Mouse (Mus musculus): ENCODE data around the gene Klhl42.

Klhl42 gene

DNA sequence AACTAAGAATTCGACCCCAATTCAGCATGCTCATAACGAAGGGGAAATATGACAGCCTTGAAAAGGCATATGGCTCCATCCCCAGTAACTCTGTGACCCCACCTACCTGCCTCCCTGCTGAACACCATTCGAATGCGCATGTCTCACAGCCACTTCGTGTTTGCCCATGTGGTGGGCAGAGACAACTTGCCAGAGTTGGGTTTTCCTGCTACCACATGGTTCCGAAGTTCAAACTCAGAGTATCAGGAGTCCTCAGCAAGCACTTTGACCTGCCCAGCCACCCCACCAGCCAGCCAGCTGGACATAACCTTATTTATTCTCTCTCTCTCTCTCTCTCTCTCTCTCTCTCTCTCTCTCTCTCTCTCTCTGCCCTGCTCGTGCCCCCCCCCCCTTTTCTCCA, 3.4 kb upstream of the Klhl42 start:
- no peak for DNase-seq

- DNase-seq: no peak
Observed at GRCm38 (mm10) chr6:147088517-147088916, 2.7 kb upstream of the Klhl42 start.

- peak; percentile 66 to 67 for DNase-seq
Observed at GRCm38 (mm10) chr6:147090191-147090590, 988 bp upstream of the Klhl42 start.

- DNase-seq: peak; percentile 82 to 84
Observed at GRCm38 (mm10) chr6:147092136-147092535, 957 bp downstream of the Klhl42 start.

- DNase-seq: no peak
Observed at GRCm38 (mm10) chr6:147094771-147095170, 3.6 kb downstream of the Klhl42 start.

GRCm38 (mm10) chr6:147096109-147096508, 4.9 kb downstream of the Klhl42 start:
- DNase-seq: no peak

DNA sequence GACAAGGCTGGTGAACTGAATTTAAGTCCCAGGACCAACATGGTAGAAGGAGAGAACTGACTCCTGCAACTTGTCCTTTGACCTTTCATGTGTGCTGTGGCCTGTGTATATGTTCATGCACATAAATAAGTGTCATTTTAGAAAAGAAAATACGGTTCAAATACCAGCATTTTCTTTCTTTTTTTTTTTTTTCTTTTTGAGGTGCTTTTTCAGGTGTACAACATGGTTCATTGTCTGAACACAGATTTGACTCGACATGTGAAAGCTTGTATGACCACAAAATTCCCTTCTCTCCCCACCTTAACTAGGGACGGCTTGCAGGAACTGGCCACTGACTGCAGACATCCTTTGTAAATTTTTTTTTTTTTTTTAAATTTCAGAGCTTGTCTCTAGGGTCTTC, 5.8 kb downstream of the Klhl42 start:
- DNase-seq: no peak

GRCm38 (mm10) chr6:147097346-147097929, 6.3 kb downstream of the Klhl42 start:
- DNase-seq: no peak

- DNase-seq: no peak
Observed at GRCm38 (mm10) chr6:147099458-147100277, 8.5 kb downstream of the Klhl42 start.

DNA sequence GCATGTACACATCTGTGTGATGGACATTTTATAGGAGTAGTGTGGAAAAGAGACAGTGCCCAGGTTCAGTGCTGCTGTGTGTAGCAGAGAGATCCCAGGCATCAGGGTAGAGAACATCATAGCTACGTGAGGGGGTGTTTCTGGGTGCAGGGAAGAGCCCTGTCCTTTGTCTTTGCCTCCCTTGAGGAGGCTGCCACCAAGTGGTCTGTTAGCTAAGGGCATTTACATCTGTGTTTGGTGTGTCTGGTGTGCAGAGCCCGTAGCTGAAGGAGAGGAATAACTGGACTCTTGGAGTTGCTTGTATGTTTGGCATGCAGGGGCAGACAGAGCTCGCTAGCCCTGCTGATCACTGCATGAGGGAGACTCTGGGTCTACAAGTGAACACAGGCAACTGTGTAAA, 11.1 kb downstream of the Klhl42 start:
- no peak for DNase-seq

DNA sequence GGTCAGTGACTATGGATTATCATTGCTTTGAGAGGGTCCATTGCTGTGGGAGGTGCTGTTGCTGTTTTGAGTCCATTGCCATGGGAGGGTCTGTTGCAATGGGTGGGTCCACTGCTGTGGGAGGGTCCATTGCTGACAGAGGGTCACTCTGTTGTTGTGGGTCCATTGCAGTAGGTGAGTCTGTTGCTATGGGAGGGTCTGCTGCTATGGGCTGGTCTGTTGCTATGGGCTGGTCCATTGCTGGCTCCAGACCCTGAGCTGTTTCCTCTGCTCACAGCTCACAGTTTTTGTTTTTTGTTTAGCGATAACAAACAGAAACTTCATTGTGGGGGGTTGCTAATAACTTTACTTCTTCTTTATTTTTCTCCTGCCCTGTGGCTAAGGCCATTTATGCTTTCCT, 14.3 kb downstream of the Klhl42 start:
- DNase-seq: no peak

GRCm38 (mm10) chr6:147106716-147107115, 15.5 kb downstream of the Klhl42 start:
- DNase-seq: no peak

GRCm38 (mm10) chr6:147109283-147109682, 18.1 kb downstream of the Klhl42 start:
- DNase-seq: no peak

DNA sequence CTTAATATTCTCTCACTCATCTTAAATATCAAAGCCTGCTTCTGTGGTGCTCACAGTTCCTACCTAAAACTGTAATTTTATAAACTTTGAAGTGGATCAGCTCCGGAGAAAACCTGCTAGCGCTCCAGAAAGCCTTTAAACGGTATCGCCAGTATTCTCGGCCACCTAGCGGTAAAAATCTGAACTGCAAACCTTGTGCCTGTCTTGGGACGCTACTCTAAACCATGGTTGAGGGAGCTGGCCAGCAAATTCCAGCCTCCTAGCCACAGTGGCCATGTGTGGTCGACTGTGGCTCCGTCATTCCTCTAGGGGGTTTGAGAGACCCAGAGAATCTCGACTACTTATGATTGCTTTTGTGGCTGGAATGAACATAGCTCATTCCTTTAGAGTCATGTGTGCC, 25.4 kb downstream of the Klhl42 start:
- peak; percentile 92 to 95 for DNase-seq

- DNase-seq: no peak
Observed at GRCm38 (mm10) chr6:147117764-147118163, 26.6 kb downstream of the Klhl42 start.

DNA sequence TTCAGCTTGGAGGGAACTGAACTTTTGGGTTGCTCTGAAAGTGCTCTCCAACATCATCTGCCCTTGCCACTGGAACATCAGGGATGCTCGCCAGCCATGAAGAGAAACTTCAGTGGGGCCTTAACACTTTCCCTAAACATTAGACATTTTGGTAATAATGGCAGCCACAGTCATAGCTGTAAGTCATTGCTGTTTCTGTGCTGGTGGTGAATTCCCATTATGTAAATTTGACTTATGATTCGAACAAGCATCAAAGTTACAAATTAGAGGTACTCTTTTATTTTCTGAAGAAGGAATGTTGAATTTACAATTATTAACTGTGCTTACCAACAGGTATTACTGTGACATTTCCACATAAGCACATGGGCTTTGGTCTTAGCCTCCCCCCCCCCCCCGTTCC, 27.0 kb downstream of the Klhl42 start:
- no peak for DNase-seq

- DNase-seq: no peak
Observed at GRCm38 (mm10) chr6:147121320-147121719, 30.1 kb downstream of the Klhl42 start.

DNA sequence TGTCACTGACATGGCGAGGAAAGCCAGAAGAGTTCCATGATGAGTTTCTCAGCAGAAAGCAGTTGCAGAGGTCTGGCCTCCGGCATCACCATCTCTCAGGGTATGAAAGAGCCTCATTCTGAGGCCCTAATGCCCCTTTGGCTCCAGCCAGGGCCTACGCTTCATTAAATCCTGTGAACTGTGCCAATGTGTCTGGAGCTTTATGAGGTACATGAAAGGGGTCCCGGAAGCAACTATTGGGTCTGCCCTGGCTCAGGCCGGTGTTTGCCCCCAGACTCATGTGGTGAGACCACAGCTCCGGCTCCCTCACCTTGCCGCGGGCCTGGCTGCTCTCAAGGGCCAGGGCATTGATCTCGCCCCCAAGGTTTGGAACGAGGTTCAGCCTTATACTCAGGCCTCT, 36.1 kb downstream of the Klhl42 start:
- DNase-seq: no peak

DNA sequence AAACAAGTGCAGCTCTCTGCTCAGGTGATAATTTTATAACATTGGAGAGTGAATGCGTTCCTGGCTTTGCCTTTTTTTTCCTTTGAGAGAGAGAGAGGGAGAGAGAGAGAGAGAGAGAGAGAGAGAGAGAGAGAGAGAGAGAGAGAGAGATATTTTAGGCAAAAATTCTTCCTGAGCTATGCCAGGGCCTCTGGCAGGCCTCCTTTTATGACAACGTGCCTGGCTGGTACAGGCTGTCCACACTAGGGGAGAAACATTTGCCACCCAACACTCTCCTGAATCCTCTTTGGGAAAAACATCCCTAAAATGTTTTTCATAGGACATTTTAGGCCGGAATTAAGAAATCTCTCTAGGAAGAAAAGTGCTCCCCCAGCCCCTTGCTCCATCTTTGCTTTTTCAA, 47.1 kb downstream of the Klhl42 start:
- no peak for DNase-seq

DNA sequence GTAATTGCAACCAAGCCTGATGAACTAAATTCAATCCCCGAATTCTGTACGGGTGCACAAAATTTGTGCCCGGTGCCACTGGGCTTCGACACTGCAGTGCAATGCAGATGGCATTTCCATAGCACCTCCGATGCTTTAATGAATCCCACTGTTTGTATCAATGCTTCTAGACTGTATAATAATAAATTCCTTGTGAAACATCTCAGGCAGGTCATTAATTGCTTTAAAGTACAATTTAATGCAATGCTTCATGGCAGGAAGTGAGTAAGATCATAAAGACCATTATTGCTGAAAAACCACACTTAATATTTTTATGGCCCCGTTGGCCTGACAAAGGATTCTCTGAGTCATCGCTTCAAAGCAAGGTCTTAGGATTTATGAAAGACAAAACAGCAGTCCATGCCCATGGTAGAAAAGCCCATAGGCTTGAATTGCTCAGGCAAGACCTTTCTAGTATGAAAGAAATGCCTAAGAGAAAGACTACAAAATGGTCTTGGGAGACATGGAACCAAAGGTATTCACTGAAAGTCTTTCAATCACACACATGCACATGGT, 49.5 kb downstream of the Klhl42 start:
- DNase-seq: no peak

DNA sequence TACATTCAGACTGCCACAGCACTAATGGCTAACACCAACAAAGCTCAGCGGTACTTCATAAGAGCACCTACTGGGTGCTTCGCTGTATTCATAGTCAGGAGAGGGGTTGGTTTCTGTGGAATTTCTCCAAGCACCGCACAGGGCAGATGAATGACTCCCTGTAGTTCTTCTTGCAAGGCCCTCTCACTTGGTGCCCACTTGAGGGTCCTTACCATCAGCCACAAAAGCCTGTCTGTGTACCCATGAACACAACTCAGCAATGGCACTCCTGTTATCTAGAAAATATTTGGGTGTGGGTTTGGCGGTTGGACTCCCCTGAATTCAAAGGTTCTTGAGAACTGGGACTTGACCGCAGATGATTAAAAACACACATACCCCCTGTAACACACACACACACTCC, 53.5 kb downstream of the Klhl42 start:
- DNase-seq: no peak

DNA sequence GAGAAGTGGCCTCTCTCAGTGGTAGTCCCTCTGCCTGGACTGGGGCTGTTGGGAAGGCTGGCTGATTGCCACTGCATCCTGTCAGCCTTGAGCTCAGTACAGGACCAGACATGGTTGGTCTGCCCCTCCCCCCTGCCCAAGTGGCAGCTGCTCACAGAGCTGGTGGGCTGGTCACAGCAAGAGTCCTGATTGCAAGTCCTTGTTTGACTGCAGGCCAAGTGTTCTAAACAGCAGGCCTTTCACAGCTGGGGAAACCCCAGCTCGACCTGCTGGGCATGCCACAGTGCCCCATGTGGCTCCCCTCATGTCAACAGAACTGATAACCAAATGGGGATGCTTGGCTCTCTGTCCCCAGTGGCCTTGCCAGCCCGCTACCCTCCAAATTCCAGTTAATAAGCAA, 54.1 kb downstream of the Klhl42 start:
- peak; percentile 77 to 88 for DNase-seq

GRCm38 (mm10) chr6:147145753-147146152, 54.6 kb downstream of the Klhl42 start:
- no peak for DNase-seq

GRCm38 (mm10) chr6:147151069-147151468, 59.9 kb downstream of the Klhl42 start:
- no peak for DNase-seq

Data from cerebellum, postnatal 14 days (tissue).